Mouse (Mus musculus) midbrain, embryonic 14.5 days (tissue): ENCODE measurements at regions not wholly inside any gene's neighbourhood (a gene's known extent, or its start where the extent isn't known, plus 50 kb on each side); places are given as distances from the start of the nearest gene placed in this dataset.

ENCODE experiments used
- ATAC-seq: fragments of 200-750 bp; cut with Nextera tagmentation; 2 replicates; pipeline ENCODE4 v1.8.0; 2017; ENCODE audit warnings: moderate number of reproducible peaks, moderate library complexity; ENCODE audit not compliant: low FRiP score, low TSS enrichment
- DNase-seq: peaks from one replicate; pipeline ENCODE4 v3.0.0-alpha.2; 2015
- H3K27ac ChIP-seq: fragments of 300-500 bp; sonication (generic); replicated peaks from 2 replicates; pipeline ENCODE4 v1.5.1; 2014; ENCODE audit warnings: mild to moderate bottlenecking, low read depth, low read length, moderate library complexity
- H3K27me3 ChIP-seq: fragments of 300-500 bp; sonication (generic); 2 replicates; pipeline ENCODE4 v1.6.1; 2014; ENCODE audit warnings: low read length, control low read depth, mixed read lengths; ENCODE audit not compliant: control insufficient read depth, insufficient read depth
- H3K36me3 ChIP-seq: fragments of 300-500 bp; sonication (generic); 2 replicates; pipeline ENCODE4 v1.6.1; 2014; ENCODE audit warnings: low read length, control low read depth; ENCODE audit not compliant: control insufficient read depth, insufficient read depth
- H3K4me1 ChIP-seq: fragments of 300-500 bp; sonication (generic); 2 replicates; pipeline ENCODE4 v1.6.1; 2014; ENCODE audit warnings: mild to moderate bottlenecking, antibody characterized with exemption, low read length, control low read depth; ENCODE audit not compliant: control insufficient read depth, insufficient read depth
- H3K4me2 ChIP-seq: fragments of 300-500 bp; sonication (generic); 2 replicates; pipeline ENCODE4 v1.6.1; 2014; ENCODE audit warnings: mild to moderate bottlenecking, low read length, moderate library complexity
- H3K4me3 ChIP-seq: fragments of 300-500 bp; sonication (generic); replicated peaks from 2 replicates; pipeline ENCODE4 v1.5.1; 2014; ENCODE audit warnings: low read depth, low read length
- H3K9ac ChIP-seq: fragments of 300-500 bp; sonication (generic); replicated peaks from 2 replicates; pipeline ENCODE4 v1.6.1; 2014; ENCODE audit warnings: mild to moderate bottlenecking, low read length, moderate library complexity
- H3K9me3 ChIP-seq: fragments of 300-500 bp; sonication (generic); 2 replicates; pipeline ENCODE4 v1.6.1; 2016; ENCODE audit warnings: low read length, control low read depth, mixed read lengths; ENCODE audit not compliant: control insufficient read depth
- WGBS: fragments of 180-500 bp; shearing (Covaris S2); extraction: QIAGEN DNeasy Blood & Tissue Kit; methylation state at CpG from one replicate; pipeline ENCODE4 v1.1.7; 2014; 5-methylcytosine and 5-hydroxymethylcytosine counted together

GRCm38 (mm10) chr14:76617889-76618288 is 61.2 kb upstream of the Serp2 start:
- H3K27me3 ChIP-seq: no peaks in the 10 kb centered on the region
- DNase-seq (no peak), ATAC-seq (no peak)
- H3K4me3 ChIP-seq: no peak overlapping the region
- 86% methylated on average over 1 of the region's 1 CpGs for WGBS
- H3K4me2 ChIP-seq: no peak overlapping the region
- H3K9me3 ChIP-seq: no peaks in the 10 kb centered on the region
- H3K36me3 ChIP-seq: no peaks in the 10 kb centered on the region
- H3K27ac ChIP-seq: no peak overlapping the region
- H3K4me1 ChIP-seq: peaks cover 13% of the 10 kb centered on the region
- H3K9ac ChIP-seq: no peak overlapping the region

DNA sequence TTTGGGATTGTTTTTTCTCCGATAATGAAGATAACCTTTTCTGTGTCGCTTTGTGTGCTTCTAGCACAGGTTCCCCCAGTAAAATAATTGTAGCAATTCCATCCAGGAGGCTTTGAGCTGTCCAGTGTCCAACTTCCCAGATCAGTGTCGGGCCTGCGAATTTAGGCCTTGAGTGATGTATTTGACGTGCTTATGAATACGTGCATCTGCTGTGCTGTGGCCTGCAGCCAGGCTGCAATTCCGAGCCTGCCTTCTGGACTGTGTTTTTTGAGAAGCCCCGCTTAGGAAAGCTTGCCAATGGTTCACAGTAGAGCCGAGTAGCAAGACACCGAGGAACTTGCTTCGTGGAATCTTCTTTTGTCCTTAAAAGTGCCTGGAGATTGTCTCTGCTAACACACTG is 60.8 kb upstream of the Serp2 start:
- Histone ChIP-seq H3K27me3 (no peaks in the 10 kb centered on the region), H3K27ac (no peak overlapping the region), H3K36me3 (no peaks in the 10 kb centered on the region), H3K4me1 (peaks cover 9% of the 10 kb centered on the region), H3K9ac (no peak overlapping the region), H3K9me3 (no peaks in the 10 kb centered on the region), H3K4me3 (no peak overlapping the region), H3K4me2 (no peak overlapping the region)
- no peak for ATAC-seq
- no peak for DNase-seq
- WGBS: 79% methylated on average over 11 of the region's 11 CpGs

- Histone ChIP-seq H3K27me3 (no peaks in the 10 kb centered on the region), H3K27ac (no peak overlapping the region), H3K9ac (no peak overlapping the region), H3K4me2 (no peak overlapping the region), H3K4me3 (no peak overlapping the region), H3K36me3 (no peaks in the 10 kb centered on the region), H3K9me3 (no peaks in the 10 kb centered on the region), H3K4me1 (0 out of 2 replicates have a peak, but pooled peaks cover 6% of the 10 kb centered on the region)
- 21% methylated on average over 3 of the region's 3 CpGs for WGBS
- DNase-seq (no peak), ATAC-seq (no peak)
Measured at GRCm38 (mm10) chr14:76616367-76616683, 59.6 kb upstream of the Serp2 start.

DNA sequence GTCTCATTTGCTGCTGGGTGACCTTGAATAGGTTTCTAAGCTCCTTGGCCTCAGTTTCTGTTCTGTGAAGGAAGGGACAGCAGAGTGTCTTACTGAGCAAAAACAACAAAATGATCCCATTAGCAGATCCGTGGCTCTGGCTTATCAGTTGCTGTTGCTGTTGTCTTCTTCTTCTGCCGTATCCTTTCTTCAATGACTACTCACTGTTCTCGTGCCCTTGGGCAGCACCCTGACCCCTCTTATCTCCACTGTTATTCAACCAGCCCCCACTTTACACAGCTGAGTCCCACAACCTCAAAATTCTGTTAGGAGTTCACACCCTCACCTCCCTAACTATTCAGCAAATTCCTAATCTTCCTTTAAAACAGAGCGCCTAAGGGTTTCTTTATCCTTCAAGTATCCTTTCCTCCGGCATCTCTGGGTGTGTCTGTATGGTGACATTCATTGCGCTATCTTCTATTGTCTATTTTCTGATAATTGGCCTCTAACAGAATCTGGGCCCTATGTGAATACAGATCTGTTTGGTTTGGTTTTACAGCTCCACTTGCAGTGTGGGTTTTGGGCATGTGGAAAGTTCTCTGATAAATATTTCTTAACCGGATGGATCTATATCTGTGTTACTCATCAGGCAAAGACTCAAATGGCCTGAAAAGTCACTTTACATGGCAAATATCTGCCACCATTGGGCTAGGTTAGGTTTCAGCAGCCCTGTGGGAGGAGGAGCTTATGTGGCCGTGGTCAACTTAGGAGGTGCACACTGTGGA is 59.1 kb upstream of the Serp2 start:
- Histone ChIP-seq H3K4me2 (no peak overlapping the region), H3K4me1 (0 out of 2 replicates have a peak, but pooled peaks cover 6% of the 10 kb centered on the region), H3K9me3 (no peaks in the 10 kb centered on the region), H3K27me3 (no peaks in the 10 kb centered on the region), H3K27ac (no peak overlapping the region), H3K4me3 (no peak overlapping the region), H3K36me3 (no peaks in the 10 kb centered on the region), H3K9ac (no peak overlapping the region)
- 75% methylated on average over 8 of the region's 8 CpGs for WGBS
- DNase-seq (no peak), ATAC-seq (no peak)

- H3K4me2 ChIP-seq: no peak overlapping the region
- H3K36me3 ChIP-seq: no peaks in the 10 kb centered on the region
Measured at GRCm38 (mm10) chr14:76615182-76615581, 58.5 kb upstream of the Serp2 start.

DNA sequence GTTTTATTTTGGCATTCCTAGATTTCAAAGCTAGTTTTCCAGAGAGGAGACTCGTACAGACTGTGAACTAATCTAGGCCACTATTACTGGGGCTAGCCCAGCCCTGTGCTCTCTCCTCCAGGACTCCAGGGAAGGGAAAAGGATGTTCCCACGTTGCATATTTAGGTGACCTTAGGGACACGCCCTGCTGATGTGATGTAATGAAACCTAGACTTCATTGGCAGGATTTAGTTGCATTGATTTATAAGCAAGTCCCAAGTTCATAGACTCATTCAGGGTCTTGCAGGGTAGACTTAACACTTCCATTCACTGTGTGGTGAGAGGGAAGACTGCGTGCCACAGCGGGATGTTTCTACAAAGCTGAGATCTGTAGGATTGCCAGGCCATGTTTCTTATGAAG is 58.0 kb upstream of the Serp2 start:
- WGBS: 88% methylated on average over 5 of the region's 5 CpGs
- Histone ChIP-seq H3K36me3 (no peaks in the 10 kb centered on the region), H3K9ac (no peak overlapping the region), H3K4me3 (no peak overlapping the region), H3K4me2 (no peak overlapping the region), H3K27ac (no peak overlapping the region), H3K9me3 (no peaks in the 10 kb centered on the region), H3K4me1 (0 out of 2 replicates have a peak, but pooled peaks cover 6% of the 10 kb centered on the region), H3K27me3 (no peaks in the 10 kb centered on the region)
- ATAC-seq (no peak), DNase-seq (no peak)

More at GRCm38 (mm10) chr14:76615182-76615581, 58.5 kb upstream of the Serp2 start:
- H3K27me3 ChIP-seq: no peaks in the 10 kb centered on the region
- DNase-seq (no peak), ATAC-seq (no peak)
- WGBS: 90% methylated on average over 11 of the region's 11 CpGs
- H3K9me3 ChIP-seq: no peaks in the 10 kb centered on the region
- no peak overlapping the region for H3K27ac ChIP-seq
- no peak overlapping the region for H3K4me3 ChIP-seq
- H3K9ac ChIP-seq: no peak overlapping the region
- 0 out of 2 replicates have a peak, but pooled peaks cover 6% of the 10 kb centered on the region for H3K4me1 ChIP-seq

DNA sequence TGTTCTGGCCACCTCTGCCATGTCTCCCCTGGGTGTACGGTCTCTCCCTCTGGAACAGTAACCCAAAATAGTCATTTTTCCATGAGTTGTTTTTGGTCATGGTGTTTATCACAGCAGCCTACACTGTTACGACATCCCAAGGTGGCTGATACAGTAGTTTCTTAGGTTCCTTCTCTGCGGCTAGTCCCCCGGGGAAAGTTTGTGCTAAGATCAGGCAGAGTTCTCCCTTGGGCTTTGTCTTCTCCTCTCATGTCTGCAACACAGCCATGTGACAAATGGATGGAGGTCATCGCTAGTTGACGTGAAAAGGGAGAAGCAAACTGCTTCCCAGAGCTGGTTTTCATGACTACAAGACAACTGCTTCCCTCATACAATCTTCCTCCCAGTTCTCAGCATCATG is 56.9 kb upstream of the Serp2 start:
- no peak overlapping the region for H3K4me3 ChIP-seq
- no peaks in the 10 kb centered on the region for H3K36me3 ChIP-seq
- H3K4me1 ChIP-seq: 0 out of 2 replicates have a peak, but pooled peaks cover 5% of the 10 kb centered on the region
- ATAC-seq: no peak
- 94% methylated on average over 6 of the region's 6 CpGs for WGBS
- H3K9ac ChIP-seq: no peak overlapping the region
- no peak overlapping the region for H3K4me2 ChIP-seq
- H3K9me3 ChIP-seq: no peaks in the 10 kb centered on the region
- no peak for DNase-seq
- H3K27ac ChIP-seq: no peak overlapping the region
- no peaks in the 10 kb centered on the region for H3K27me3 ChIP-seq

- WGBS: 51% methylated on average over 11 of the region's 11 CpGs
- ATAC-seq (no peak), DNase-seq (peak; percentile 54)
- H3K27ac ChIP-seq: no peak overlapping the region
- no peak overlapping the region for H3K4me3 ChIP-seq
- H3K4me2 ChIP-seq: no peak overlapping the region
- H3K4me1 ChIP-seq: no peaks in the 10 kb centered on the region
- no peak overlapping the region for H3K9ac ChIP-seq
- H3K27me3 ChIP-seq: no peaks in the 10 kb centered on the region
- no peaks in the 10 kb centered on the region for H3K9me3 ChIP-seq
- no peaks in the 10 kb centered on the region for H3K36me3 ChIP-seq
Measured at GRCm38 (mm10) chr14:76610429-76611378, 54.0 kb upstream of the Serp2 start.
